Mouse (Mus musculus) layer of hippocampus, postnatal 14 days (tissue): ENCODE results near the gene Coq5. TPM values are rescaled to one million over a fixed set of nuclear protein-coding genes. Genes with fewer than 3 reads are reported as not detected.
"Not testable (repeated sequence)": the region's sequence is repeated elsewhere in the genome, so short reads cannot be mapped to it uniquely, and the experiment has no call there.

ENCODE experiments used
- DNase-seq, 2 experiments: peaks; one replicate each; pipeline ENCODE4 v3.0.0; 2021 to 2022; ENCODE audit warnings: low spot score in 2 of 2, mixed read lengths in 1 of 2
- total RNA-seq, 2 experiments: library from RNA; stranded (reverse); gene quantifications; 2 replicates each; pipeline ENCODE4 v1.2.3; 2021

Gene Coq5
- total RNA-seq, 2 experiments from 2014 or later = 38.8 to 40.3 TPM

- DNase-seq = not testable (repeated sequence)
Measured at GRCm38 (mm10) chr5:115302190-115302589, 22.7 kb downstream of the Coq5 start.

DNA sequence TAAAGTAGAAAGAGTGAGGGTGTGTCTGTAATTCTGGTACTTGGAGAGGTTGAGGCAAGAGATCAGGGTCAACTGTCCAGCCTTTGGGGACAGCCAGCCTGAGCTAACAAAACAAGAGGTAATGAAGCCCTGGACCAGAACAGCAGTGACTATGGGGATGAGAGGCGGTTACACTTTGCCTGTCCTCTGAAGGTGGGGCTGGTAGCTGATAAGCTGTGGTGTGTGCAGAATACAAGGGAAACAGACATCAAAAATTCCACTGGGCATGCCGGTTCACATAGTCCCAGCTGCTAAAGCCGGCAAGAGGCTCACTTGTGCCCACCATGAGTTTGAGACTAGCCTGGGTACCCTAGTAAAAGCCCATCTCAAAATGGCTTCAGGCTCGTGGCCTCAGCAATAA lies 32.9 kb downstream of the Coq5 start:
- no peak for DNase-seq

DNA sequence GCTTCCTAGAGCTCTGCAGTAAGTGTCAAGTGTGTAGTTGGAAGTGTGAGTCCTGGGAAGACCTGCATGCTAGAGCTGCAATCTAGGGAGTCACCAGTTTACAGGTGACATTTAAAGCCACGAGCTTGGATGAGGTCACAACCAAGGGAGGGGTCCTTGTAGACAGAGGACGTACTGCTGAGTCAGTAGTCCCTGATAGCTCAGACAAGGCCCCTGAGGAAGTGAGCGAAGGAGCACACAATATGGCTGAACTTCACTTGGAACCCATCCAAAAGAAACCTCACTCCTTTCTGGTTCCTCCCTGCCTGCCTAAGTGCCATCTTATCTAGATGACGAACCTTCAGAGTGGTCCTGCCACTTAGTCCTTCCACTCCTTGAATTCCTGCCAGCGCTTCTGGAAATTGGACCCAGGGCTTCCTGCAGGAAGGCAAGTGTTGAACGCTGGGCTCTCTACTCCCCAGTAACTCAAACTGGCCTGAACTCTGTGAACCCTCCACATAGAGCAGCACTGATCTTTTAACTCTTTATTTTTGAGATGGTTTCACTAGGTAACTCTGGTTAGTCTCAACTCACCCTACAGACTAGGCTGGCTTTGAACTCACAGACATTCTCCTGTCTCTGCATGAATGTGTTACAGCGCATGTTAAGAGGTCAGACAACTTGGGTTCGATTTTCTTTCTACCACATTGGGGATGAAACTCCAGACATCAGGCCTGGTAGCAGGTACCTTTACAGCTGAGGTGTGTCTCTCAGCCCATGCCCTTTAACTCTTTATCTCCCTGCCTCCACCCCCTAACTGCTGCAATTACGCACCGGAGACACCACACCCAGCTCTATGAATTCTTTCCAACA lies 33.6 kb downstream of the Coq5 start:
- DNase-seq = no peak

- no peak for DNase-seq
Measured at GRCm38 (mm10) chr5:115313668-115313943, 34.1 kb downstream of the Coq5 start.

DNA sequence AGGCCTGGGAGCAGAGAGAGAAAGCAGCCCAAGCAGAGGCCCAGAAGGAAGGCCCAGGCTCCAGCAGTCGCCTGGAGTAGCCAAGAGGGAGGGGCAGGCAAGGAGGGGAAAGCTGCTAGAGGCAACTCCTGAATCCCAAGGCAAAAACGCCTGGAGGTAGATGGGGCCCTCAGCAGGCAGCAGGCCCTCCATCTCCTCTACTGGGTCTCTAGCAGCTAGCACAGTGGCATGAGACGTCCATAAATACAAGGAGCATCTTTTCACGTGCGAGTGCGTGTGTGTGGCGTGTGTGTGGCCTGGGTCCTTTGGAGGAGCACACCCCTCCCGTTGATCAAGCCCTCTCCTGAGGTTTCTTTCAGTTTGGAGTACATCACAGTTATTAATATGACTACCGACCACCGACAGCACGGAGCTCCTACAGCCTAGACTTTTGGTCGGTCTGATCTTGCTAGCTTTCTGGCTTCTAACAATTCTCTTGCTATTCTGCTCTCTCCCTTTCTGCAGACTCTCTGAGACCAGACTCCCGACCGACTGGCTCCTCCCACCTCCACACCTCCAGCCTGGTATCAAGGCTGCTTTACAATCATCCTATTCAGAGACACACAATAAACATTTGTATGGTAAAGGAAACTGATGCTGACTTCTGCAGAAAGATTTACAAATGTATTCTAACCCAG lies 37.6 kb downstream of the Coq5 start:
- DNase-seq = no peak

DNA sequence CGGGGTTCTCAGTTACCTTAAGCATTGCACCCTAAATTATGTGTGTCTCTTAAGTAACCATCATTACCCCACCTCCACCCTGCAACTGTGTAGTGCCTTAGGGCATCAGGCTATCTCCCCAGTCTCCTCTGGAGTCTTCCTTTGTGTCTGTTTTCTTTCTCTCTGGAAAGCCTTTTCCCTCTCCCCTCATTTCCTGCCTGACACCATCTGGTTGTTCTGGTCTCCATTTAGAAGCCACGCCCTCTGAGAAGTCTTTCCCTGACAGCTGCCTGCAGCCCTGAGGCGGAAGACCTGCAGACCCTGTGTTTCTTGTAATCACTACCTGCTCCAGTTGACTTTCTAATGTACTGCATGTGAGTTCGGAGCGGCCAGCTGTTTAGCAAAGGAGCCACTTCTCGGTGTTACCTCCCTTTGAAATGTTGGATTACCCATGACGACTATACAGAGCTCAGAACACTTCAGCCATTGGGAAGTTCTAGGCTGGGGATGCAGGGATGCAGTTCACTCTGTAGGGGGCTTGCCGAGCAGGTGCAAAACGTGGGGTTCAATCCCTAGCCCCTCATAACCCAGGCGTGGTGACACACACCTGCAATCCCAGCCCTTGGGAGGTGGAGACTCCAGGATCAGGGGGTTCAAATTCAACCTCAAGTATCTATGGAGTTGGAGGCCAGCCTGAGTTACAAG lies 38.3 kb downstream of the Coq5 start:
- DNase-seq = no peak

DNA sequence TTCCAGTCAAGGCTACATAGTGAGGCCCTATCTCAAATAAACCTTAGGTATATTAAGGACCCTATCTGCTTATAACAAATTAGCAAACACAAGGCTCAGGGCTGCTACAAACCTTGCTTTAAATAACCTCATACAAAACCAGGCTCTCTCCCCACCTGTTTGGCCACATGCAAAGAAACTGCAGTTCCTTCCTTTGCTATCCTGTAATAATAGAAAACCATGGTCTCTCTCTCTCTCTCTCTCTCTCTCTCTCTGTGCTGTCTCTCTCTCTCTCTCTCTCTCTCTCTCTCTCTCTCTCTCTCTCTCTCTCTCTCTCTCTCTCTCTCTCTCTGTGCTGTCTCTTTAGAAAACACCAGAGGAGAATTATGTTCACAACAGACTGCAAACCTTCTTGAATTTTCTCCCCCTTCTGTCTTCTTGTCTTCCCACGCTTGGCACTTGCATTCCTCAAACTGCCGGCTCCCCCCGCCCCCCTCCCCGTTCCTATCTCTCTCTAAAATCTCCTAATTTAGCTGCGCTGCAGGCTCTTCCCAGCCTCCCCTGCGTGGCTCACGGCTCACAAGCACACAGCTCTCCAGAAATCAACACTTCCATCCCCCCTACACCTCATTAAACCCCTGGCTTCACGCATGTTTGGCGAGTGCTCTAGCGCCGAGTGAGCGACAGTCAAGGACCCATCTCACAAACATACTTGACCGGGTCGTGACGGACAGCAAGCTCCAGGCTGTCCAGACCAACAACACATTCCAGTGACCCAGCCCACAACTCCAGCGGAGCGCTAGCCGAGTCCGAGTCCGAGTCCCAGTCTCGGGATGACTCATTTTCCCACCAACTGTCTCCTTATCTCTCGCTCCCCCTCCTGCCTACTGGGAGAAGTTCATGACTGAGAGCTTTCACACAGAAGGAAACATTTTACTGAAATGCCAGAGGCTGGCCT lies 39.8 kb downstream of the Coq5 start:
- peak; percentile 72 to 73 for DNase-seq

DNA sequence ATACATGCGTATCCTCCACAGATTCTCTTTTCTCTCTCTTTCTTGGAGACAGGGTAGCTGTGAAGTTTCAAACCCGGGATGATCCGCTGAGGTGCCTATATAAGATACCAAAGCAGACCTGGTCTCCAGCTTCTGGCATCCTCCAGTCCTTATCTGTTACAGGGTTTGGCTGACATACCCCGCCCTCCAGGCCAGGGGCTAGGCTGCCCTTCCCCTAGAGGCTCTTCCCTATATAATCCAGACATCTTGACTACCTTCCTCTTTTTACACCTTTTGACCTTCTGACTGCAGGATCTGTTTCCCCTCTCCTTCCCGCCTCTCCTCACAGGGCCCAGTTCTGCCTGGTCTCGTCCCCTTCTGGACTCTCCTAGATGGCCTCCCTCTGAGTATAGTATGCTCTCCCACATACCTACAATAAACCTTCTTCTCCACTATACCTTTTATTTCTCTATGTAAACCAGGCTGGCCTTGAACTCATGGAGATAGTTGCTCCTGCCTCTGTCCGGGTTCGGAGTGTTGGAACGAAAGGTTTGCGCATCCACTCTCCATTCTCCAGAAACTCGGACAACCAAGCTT lies 46.9 kb downstream of the Coq5 start:
- no peak for DNase-seq

DNA sequence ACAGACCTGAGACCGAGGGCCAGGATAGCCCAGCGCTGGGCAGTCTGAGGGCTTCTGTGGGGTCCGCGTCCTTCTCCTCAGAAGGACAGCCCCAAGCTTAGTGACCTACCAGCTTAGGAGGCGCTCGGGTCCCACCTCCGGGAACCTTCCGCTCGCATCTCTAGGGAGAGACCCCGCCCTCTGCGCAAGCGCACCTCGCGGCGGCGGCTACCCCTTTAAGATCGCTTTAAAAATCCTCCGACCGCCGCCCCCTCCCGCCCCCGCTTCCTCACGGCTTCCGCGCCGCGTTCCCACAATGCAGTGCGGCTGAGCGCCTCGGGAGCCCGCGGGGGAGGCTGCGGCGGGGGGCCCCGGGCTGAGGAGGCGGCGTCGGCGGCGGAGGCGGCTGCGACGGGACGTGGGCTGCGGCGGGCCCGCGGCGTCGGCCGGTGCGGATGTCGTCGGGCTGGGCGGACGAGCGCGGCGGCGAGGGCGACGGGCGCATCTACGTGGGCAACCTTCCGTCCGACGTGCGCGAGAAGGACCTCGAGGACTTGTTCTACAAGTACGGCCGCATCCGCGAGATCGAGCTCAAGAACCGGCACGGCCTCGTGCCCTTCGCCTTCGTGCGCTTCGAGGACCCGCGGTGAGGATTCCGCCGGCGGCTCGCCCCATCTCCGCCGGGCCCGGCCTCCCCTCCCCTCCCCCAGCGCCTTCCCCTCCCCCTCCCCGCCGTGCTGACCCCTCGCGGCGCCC lies 47.6 kb downstream of the Coq5 start, which contains the start of gene Srsf9:
Gene Srsf9 (plus strand): TSS at position 303 of the 735 bp plus-strand sequence.
- DNase-seq = peak; percentile 94 to 95

DNA sequence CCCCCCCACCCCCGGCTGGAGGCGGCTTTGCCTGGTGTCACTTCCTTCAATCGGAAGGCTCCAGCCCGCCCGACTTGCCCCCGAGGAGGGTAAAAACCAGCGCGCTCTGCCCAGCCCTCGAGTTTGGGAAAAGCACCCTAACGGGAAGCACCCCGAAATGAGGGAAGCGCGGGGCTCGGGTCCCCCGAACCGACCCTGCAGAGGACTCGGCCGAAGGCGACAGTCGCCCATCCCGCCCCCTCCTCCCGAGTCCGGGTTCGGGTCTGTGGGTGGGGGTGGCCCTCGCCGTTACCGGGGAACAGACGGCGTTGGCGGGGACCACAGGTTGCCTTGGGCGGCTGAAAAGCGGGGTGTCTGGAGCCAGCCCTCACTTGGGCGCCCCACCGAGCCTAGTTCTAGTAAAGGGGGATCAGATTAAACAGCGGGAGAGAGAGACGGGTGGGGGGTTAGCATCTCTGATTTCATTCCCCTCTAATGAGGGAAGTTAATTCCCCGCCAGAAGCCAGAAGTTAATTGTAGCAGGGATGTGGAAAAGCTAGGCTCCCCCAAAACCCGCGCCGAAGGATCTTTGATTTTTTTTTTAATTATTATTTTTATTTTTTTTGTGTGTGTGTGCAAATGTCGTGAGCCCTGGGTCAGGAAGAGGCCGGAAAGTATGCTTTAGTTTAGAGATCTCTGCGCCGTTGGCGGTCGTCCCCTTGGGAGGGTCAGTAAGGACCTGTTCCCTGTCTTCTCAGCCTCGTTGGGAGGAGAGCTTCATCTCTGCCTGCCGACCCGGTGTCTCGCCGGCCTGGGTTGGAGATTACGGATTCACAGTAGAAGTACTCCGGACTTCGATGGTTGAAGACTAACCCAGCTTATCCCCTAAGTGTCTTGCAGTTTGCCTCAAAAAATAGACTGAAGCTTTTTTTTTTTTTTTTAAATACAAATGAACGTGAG lies 48.4 kb downstream of the Coq5 start:
- peak in 1 of 2 experiments; percentile 45 for DNase-seq

GRCm38 (mm10) chr5:115330955-115331354 lies 51.5 kb downstream of the Coq5 start:
- peak in 1 of 2 experiments; percentile 47 for DNase-seq

- DNase-seq = no peak
Measured at GRCm38 (mm10) chr5:115333626-115334025, 54.2 kb downstream of the Coq5 start.

GRCm38 (mm10) chr5:115340007-115340406 lies 60.5 kb downstream of the Coq5 start:
- DNase-seq = no peak

GRCm38 (mm10) chr5:115340577-115341313 lies 61.3 kb downstream of the Coq5 start, which contains the start of the genes Gatc and Triap1:
Gatc (minus strand) TSS chr5:115341178.
Triap1 (plus strand) TSS chr5:115341225.
- peak; percentile 89 to 91 for DNase-seq

DNA sequence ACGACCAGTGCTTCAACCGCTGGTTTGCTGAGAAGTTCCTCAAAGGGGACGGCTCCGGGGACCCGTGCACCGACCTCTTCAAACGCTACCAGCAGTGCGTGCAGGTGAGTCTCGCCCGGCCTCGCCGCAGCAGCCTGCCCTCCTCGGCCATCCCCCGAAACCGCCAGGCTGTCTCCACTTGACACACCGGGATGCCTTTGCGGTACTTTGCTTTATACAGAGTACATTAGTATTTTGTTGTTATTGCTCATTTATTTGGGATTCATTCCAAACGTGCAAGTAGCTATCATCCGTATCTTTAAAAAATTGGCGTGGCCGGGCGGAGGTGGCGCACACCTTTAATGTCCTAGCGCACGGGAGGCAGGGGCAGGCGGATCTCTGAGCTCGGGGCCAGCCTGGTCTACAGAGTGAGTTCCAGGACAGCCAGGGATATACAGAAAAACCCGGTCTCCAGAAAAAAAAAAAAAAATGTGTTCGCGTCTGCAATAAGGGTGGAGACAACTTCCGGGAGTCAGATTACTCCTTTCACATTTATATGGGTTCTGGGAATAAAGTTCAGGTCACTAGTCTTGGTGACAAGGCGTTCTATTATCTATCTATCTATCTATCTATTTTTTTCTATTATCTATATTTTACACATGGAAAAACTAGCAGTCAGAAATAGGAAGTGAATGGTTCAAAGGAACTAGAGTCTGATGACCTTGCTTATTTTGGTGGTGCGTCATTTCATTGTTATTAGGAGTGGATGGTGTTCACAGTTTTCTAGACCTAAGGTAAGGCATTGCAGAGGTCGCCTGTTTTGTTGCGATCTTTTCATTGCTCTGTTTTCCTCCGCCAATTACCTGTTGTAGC lies 62.1 kb downstream of the Coq5 start:
- DNase-seq = no peak
